ENCODE assay signal across 26 mouse cellular contexts in the genomic region with DNA sequence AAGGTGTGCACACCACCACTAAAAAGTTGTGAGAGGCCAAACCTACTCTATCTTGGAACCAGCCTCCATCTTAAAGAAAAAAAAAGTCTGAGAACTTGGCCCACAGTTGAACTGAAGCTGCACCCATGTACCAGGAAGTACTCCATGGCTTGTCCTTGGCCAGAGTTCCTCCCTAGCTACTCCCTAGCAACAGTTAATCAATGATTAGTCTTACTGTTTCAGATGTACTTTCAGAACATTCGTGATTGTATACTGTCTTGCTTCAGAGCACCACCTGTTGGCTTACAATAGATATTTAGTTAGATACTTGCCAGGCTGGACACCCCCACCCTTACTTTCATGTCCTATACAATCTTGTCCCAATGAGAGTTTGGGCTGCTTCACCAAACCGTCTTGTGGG. TPM values are rescaled to one million over a fixed set of nuclear protein-coding genes. Genes with fewer than 3 reads are reported as not detected.
DNase-seq lines count a peak whose midpoint lies in the region; ATAC-seq and TF ChIP-seq lines count a peak whose summit lies in the region.
"Had no signal": no experiment of that assay in that cellular context is flagged by ENCODE, and none has a peak within 500 bp of the region (broad histone marks: within the 10 kb centered on the region; RNA-seq: fewer than 3 reads in every experiment).

No protein-coding gene starts in this region.

- H3K4me1 ChIP-seq in kidney, adult 2 months (ENCODE audit: control insufficient read depth, insufficient read depth, low read length) = peaks cover 6% of the 10 kb centered on the region; the same call in 1 of the 2 replicates
- H3K4me1 ChIP-seq in kidney, embryonic 15.5 days = no peaks in the 10 kb centered on the region
- peaks cover 4% of the 10 kb centered on the region for H3K4me1 ChIP-seq in liver, adult 2 months (ENCODE audit: control insufficient read depth, insufficient read depth, low read length)
- H3K4me1 ChIP-seq in liver, embryonic 11.5 days (replicated peaks; ENCODE audit: control insufficient read depth, insufficient read depth, low read length) = no peaks in the 10 kb centered on the region
- peaks cover 3% of the 10 kb centered on the region for H3K4me1 ChIP-seq in intestine, embryonic 16.5 days (ENCODE audit: control insufficient read depth, insufficient read depth, low read length)
- no peaks in the 10 kb centered on the region; the same call in 1 of the 2 replicates for H3K4me1 ChIP-seq in stomach, embryonic 15.5 days
- H3K4me1 ChIP-seq: heart, embryonic 12.5 days had no signal

- H3K79me2 ChIP-seq in liver, adult 2 months (ENCODE audit: control insufficient read depth, insufficient read depth, low read length) = peaks cover 8% of the 10 kb centered on the region; the same call in 1 of the 2 replicates

- ATAC-seq in kidney, embryonic 15.5 days (replicated peaks; ENCODE audit: low FRiP score) = no peak
- ATAC-seq in liver, embryonic 11.5 days (replicated peaks; ENCODE audit: low FRiP score) = no peak
- peak; percentile 98 for ATAC-seq in intestine, embryonic 16.5 days
- ATAC-seq in stomach, embryonic 15.5 days (ENCODE audit: insufficient read depth, low FRiP score, low read depth) = peak; percentile 50; the same call in 1 of the 2 replicates
- ATAC-seq in cerebellum, adult (ENCODE audit: insufficient number of reproducible peaks, low FRiP score, low TSS enrichment) = no peak
- ATAC-seq: forebrain, embryonic 16.5 days; midbrain, embryonic 13.5 days had no signal

- no peak for TF ChIP-seq POLR2A in kidney, adult 2 months (IDR thresholded peaks at IDR 0.05; ENCODE audit: low read depth, low read length)
- TF ChIP-seq POLR2A in liver, adult 2 months (IDR thresholded peaks at IDR 0.05; ENCODE audit: extremely low read depth, insufficient read depth, low read length) = no peak

- H3K36me3 ChIP-seq in kidney, adult 2 months (ENCODE audit: control insufficient read depth, insufficient read depth, low read length) = no peaks in the 10 kb centered on the region
- H3K36me3 ChIP-seq in kidney, embryonic 15.5 days = no peaks in the 10 kb centered on the region
- no peaks in the 10 kb centered on the region for H3K36me3 ChIP-seq in liver, adult 2 months (ENCODE audit: control insufficient read depth, insufficient read depth, low read length)
- no peaks in the 10 kb centered on the region for H3K36me3 ChIP-seq in liver, embryonic 11.5 days (ENCODE audit: control insufficient read depth, insufficient read depth, low read length)
- no peaks in the 10 kb centered on the region for H3K36me3 ChIP-seq in intestine, embryonic 16.5 days (ENCODE audit: control insufficient read depth, insufficient read depth, low read length)
- no peaks in the 10 kb centered on the region for H3K36me3 ChIP-seq in stomach, embryonic 15.5 days
- H3K36me3 ChIP-seq: heart, embryonic 12.5 days; midbrain, embryonic 13.5 days; neural tube, embryonic 13.5 days had no signal

- H3K27ac ChIP-seq in kidney, adult 2 months (ENCODE audit: insufficient read depth, low read depth, low read length) = peak overlapping the region; percentile 38; the same call in 1 of the 2 replicates
- H3K27ac ChIP-seq in kidney, embryonic 15.5 days = no peak overlapping the region
- H3K27ac ChIP-seq in liver, adult 2 months (replicated peaks; ENCODE audit: insufficient read depth, low read depth, low read length) = no peak overlapping the region
- no peak overlapping the region for H3K27ac ChIP-seq in liver, embryonic 11.5 days (ENCODE audit: low read depth, low read length)
- H3K27ac ChIP-seq in intestine, embryonic 16.5 days (ENCODE audit: low read length) = peak overlapping the region; percentile 57
- H3K27ac ChIP-seq in stomach, embryonic 15.5 days = no peak overlapping the region
- H3K27ac ChIP-seq: gastrocnemius, adult 2 months; heart, adult 2 months; hindbrain, embryonic 14.5 days; layer of hippocampus, adult 2 months; macrophage; neural tube, embryonic 13.5 days had no signal

- 47% methylated on average over 2 of the region's 2 CpGs for WGBS in kidney, adult 2 months
- WGBS in kidney, embryonic 15.5 days = 70% methylated on average over 2 of the region's 2 CpGs
- 39% methylated on average over 2 of the region's 2 CpGs for WGBS in liver, adult 2 months
- 82% methylated on average over 2 of the region's 2 CpGs for WGBS in liver, embryonic 11.5 days
- WGBS in intestine, embryonic 16.5 days = 65% methylated on average over 2 of the region's 2 CpGs
- 72% methylated on average over 2 of the region's 2 CpGs for WGBS in stomach, embryonic 15.5 days

- H3K4me2 ChIP-seq in kidney, embryonic 15.5 days = no peak overlapping the region
- no peak overlapping the region for H3K4me2 ChIP-seq in liver, embryonic 11.5 days
- H3K4me2 ChIP-seq in intestine, embryonic 16.5 days (ENCODE audit: low read depth, low read length) = no peak overlapping the region
- no peak overlapping the region for H3K4me2 ChIP-seq in stomach, embryonic 15.5 days
- H3K4me2 ChIP-seq: heart, embryonic 12.5 days; hindbrain, embryonic 14.5 days; midbrain, embryonic 13.5 days; neural tube, embryonic 13.5 days had no signal

- H3K4me3 ChIP-seq in kidney, adult 2 months (ENCODE audit: insufficient read depth, low read depth, low read length) = no peak overlapping the region
- H3K4me3 ChIP-seq in kidney, embryonic 15.5 days (replicated peaks) = no peak overlapping the region
- no peak overlapping the region for H3K4me3 ChIP-seq in liver, adult 2 months (ENCODE audit: insufficient read depth, low read depth, low read length)
- no peak overlapping the region for H3K4me3 ChIP-seq in liver, embryonic 11.5 days (ENCODE audit: low read depth, low read length)
- no peak overlapping the region for H3K4me3 ChIP-seq in intestine, embryonic 16.5 days (ENCODE audit: low read length)
- H3K4me3 ChIP-seq in stomach, embryonic 15.5 days (replicated peaks) = no peak overlapping the region
- H3K4me3 ChIP-seq: erythroblast, embryonic 14.5 days; gastrocnemius, adult 2 months; heart, adult 2 months; heart, embryonic 12.5 days; layer of hippocampus, adult 2 months; midbrain, embryonic 13.5 days; neural tube, embryonic 13.5 days had no signal

- DNase-seq in kidney, adult 2 months = peak; percentile 76
- peak; percentile 94 for DNase-seq in liver, adult 2 months (ENCODE audit: extremely low read depth, low read depth, low spot score)
- DNase-seq in liver, embryonic 11.5 days (ENCODE audit: low spot score) = no peak
- no peak for DNase-seq in adrenal gland, adult (ENCODE audit: inconsistent age in 2 of 2, low spot score in 1 of 2)
- DNase-seq: adrenal gland, postnatal 25 days; cerebellum, adult 18-20 months; cerebellum, postnatal 10 days; gastrocnemius, adult 2 months; gastrocnemius, postnatal 36 days; heart, adult 2 months; left cerebral cortex, postnatal 4 days; lung, postnatal 10 days; thymus, adult 2 months; thymus, postnatal 36 days had no signal

- no peak for TF ChIP-seq CTCF in kidney, adult 2 months (conservative IDR thresholded peaks at IDR 0.05; ENCODE audit: insufficient read depth, insufficient read length, low read depth, low read length)
- 0 out of 2 replicates have a peak, but pooled peaks have one; percentile 4 for TF ChIP-seq CTCF in liver, adult 2 months (IDR thresholded peaks at IDR 0.05; ENCODE audit: low read depth, low read length)

- H3K9me3 ChIP-seq in kidney, embryonic 15.5 days (replicated peaks) = no peaks in the 10 kb centered on the region
- no peaks in the 10 kb centered on the region for H3K9me3 ChIP-seq in liver, embryonic 11.5 days (ENCODE audit: control insufficient read depth, low read length)
- no peaks in the 10 kb centered on the region for H3K9me3 ChIP-seq in intestine, embryonic 16.5 days (ENCODE audit: control insufficient read depth, low read length)
- no peaks in the 10 kb centered on the region for H3K9me3 ChIP-seq in stomach, embryonic 15.5 days
- H3K9me3 ChIP-seq: heart, embryonic 12.5 days; midbrain, embryonic 13.5 days had no signal

- H3K27me3 ChIP-seq in kidney, adult 2 months (replicated peaks; ENCODE audit: control insufficient read depth, insufficient read depth, low read length) = no peaks in the 10 kb centered on the region
- H3K27me3 ChIP-seq in kidney, embryonic 15.5 days = no peaks in the 10 kb centered on the region
- H3K27me3 ChIP-seq in liver, adult 2 months (ENCODE audit: control insufficient read depth, insufficient read depth, low read length) = no peaks in the 10 kb centered on the region
- no peaks in the 10 kb centered on the region for H3K27me3 ChIP-seq in liver, embryonic 11.5 days (replicated peaks; ENCODE audit: control insufficient read depth, insufficient read depth, low read length)
- no peaks in the 10 kb centered on the region for H3K27me3 ChIP-seq in intestine, embryonic 16.5 days (replicated peaks; ENCODE audit: control insufficient read depth, insufficient read depth, low read length)
- no peaks in the 10 kb centered on the region for H3K27me3 ChIP-seq in stomach, embryonic 15.5 days (replicated peaks)
- H3K27me3 ChIP-seq: heart, embryonic 12.5 days; midbrain, embryonic 13.5 days; neural tube, embryonic 13.5 days had no signal

- H3K9ac ChIP-seq in kidney, embryonic 15.5 days = no peak overlapping the region
- H3K9ac ChIP-seq in liver, adult 2 months (ENCODE audit: low read depth, low read length) = no peak overlapping the region
- no peak overlapping the region for H3K9ac ChIP-seq in liver, embryonic 11.5 days (ENCODE audit: low read depth, low read length)
- H3K9ac ChIP-seq in intestine, embryonic 16.5 days (ENCODE audit: low read depth, low read length) = no peak overlapping the region
- no peak overlapping the region for H3K9ac ChIP-seq in stomach, embryonic 15.5 days
- H3K9ac ChIP-seq: heart, embryonic 12.5 days; hindbrain, embryonic 14.5 days; midbrain, embryonic 13.5 days; neural tube, embryonic 13.5 days had no signal

RNA-seq across cellular contexts. Expression of gene Pdss2, which starts 50.0 kb away (rescaled TPM):
- 16.8 and 18.1 TPM in 2 replicates for polyA plus RNA-seq in kidney, adult 2 months (2012; rRNA removed)
- polyA plus RNA-seq in kidney, embryonic 15.5 days (2015; fragmentation: Nextera tagmentation; extraction: Ambion mirVana) = 14.5 and 15.3 TPM in 2 replicates
- 10.3 and 12.2 TPM in 2 replicates for total RNA-seq in liver, adult 2 months (2014; rRNA removed)
- polyA plus RNA-seq in liver, adult 2 months (2012; rRNA removed) = 10.2 and 12.2 TPM in 2 replicates
- 14.9 and 16.2 TPM in 2 replicates for polyA plus RNA-seq in liver, embryonic 11.5 days (2014; fragmentation: Nextera tagmentation; extraction: Ambion mirVana)
- 14.9 and 16.5 TPM in 2 replicates for polyA plus RNA-seq in intestine, embryonic 16.5 days (2015; fragmentation: Nextera tagmentation; extraction: Ambion mirVana)
- polyA plus RNA-seq in stomach, embryonic 15.5 days (2015; fragmentation: Nextera tagmentation; extraction: Ambion mirVana) = 12.7 and 14.3 TPM in 2 replicates

Comparison
In these comparisons a context has a peak if more than half of its experiments do, and no peak if none do; other contexts are left out.
1. DNase-seq: peak in kidney, adult 2 months (single experiment) and liver, adult 2 months (single experiment); none in liver, embryonic 11.5 days (single experiment) and adrenal gland, adult (0 of 2).
2. H3K27ac ChIP-seq: peak in kidney, adult 2 months (single experiment) and intestine, embryonic 16.5 days (single experiment); none in kidney, embryonic 15.5 days (single experiment), liver, adult 2 months (single experiment), liver, embryonic 11.5 days (single experiment) and stomach, embryonic 15.5 days (single experiment).
3. ATAC-seq: peak in intestine, embryonic 16.5 days (single experiment) and stomach, embryonic 15.5 days (single experiment); none in kidney, embryonic 15.5 days (single experiment), liver, embryonic 11.5 days (single experiment) and cerebellum, adult (single experiment).